Mouse (Mus musculus) cerebellum, postnatal 25 days (tissue): ENCODE results near the gene Ttc21a.

Source experiments
- DNase-seq, 2 experiments: peaks; one replicate each; pipeline ENCODE4 v3.0.0; 2021; ENCODE audit warnings: mixed read lengths in 2 of 2

Gene Ttc21a

GRCm38 (mm10) chr9:119941861-119942260, 4.5 kb downstream of the Ttc21a start:
- peak; percentile 62 to 66 for DNase-seq

DNA sequence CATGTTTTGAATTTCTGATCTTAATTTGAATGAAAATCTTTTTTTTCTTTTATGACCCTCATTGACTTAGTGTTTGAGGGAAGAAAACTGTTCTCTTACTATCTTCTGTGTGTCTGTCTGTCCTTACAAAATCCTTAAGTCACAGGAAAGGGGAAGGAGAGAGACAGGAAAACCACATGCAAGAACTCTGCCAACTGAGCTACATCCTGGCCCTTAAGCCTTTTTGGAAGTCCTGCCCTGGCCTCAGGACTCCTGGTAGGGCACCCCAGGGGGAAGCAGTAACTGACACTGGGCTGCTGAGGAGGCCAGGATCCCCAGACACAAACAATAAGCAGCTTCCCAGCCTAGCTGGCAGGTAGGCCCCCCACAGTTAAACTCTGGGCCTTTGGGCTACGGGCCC, 5.9 kb downstream of the Ttc21a start:
- DNase-seq: no peak

DNA sequence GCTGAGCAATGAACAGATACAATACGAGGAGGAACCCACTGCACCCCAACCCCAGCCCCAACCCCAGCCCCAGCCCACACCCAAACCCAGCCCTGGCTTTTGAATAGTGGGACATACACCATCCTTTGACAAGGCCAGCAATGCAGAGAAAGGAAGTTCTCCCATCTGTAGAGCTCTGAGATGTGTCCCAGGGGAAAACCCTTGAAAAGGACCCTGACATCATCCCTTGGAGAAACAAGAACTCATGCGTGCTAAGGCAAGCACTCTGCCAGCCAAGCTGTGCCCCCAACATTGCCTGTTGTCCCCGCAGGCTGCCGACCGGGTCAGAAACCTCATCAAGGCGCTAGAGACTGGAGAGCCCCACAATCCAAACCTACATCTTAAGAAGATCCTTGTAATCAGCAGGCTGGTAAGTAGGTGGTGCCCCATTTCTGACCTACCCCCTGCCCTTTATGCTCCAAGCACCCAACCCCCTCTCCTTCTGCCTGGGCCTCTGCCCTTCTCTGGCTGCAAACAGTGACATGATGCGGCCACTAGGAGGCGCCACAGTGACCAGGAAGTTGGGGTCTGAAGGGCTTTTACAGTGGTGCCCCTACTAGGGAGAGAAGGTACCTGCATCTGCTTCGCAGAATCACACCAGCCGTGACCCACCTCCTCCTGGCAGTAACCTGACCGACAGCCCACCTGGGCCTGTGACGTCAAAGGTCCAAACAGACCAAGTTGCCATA, 7.9 kb downstream of the Ttc21a start:
- DNase-seq: no peak

DNA sequence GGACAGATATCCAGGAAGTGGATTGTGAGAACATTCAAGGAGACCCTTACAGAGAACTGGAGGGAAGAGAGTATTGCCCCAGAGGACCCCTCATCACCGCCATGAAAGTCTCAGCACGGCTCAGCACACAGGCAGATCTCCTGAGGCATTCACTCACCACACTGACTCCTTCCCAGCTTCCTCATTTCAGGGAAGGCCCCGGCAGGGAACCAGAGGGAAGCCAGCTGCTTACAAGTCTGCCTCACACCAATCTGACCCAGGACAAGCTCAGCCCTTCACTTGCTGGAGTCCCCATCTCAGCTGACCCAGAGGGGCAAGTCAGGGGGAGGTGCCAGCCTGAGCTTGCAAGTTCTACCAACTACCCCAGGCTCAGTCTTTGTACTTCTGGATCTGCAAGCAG, 11.4 kb downstream of the Ttc21a start:
- DNase-seq: no peak

GRCm38 (mm10) chr9:119950434-119950833, 13.0 kb downstream of the Ttc21a start:
- DNase-seq: no peak

- DNase-seq: no peak
Measured at GRCm38 (mm10) chr9:119951388-119951787, 14.0 kb downstream of the Ttc21a start.

DNA sequence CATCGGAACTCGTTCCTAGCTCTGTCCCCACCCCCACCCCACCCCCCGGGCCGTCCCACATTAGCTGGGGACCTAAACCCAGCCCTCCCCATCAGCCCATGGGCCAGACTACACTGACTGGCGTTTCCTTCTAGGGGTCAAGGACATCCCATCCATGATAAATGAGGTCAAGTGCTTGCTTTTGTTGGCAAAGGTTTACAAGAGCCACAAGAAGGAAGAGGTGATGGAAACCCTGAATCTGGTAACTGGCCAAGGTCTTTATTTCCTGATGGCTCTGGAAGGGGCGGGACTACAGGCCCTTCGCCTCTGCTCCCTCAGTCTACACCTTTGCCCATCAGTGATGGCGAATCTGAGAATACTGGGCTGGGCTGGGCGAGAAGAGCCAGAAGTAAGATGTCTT, 21.4 kb downstream of the Ttc21a start:
- no peak for DNase-seq

- DNase-seq: no peak
Measured at GRCm38 (mm10) chr9:119962216-119962615, 24.8 kb downstream of the Ttc21a start.

DNA sequence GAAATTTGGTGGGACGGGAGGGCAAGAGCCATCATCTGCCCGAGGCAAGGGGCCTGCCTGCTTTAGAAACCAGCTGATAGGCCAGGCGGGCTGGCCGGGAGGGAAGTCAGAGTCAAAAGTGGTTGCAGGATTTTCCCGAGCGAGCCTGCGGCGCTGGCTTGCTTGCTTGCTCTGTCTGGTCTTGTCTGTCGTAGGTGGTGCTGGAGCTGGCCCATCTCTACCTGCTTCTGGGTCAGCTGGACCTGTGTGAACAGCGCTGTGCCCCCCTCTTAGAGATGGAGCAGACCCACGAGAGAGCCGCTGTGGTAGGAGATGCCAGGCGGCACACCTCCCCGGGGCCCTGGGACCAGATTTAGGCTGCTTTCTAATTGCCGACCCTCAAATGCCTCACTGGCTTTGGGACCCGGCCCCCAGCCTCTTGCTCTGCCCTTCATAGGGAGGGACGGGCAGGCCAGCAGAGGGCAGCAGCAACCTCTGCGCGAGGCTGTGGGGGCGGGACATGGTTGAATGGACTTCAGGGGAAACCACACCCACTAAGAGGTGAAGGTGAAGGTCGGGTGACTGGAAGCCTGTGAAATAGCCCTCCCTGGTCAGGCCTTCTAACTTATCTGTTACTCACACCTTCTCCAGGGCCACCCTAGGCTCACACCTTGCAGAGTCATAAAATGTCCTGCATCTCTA, 25.7 kb downstream of the Ttc21a start:
- DNase-seq: peak; percentile 67 to 81

DNA sequence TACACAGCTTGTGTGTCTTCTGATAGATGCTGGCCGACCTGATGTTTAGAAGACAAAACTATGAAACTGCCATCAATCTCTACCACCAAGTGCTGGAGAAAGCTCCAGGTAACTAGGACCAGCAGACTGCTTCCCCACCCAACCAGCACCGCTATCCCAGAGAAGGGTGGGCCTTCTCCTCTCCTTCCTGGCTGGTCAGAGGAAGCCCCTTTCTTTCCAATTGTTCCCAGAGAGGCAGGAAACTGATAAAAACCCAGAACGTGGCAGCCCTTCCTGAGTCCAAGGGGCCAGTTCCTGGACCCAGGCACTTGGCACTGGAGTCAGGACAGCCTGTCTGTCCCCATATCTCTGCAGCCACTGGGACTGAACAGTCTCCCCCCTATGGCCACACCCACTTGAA, 26.8 kb downstream of the Ttc21a start:
- no peak for DNase-seq

DNA sequence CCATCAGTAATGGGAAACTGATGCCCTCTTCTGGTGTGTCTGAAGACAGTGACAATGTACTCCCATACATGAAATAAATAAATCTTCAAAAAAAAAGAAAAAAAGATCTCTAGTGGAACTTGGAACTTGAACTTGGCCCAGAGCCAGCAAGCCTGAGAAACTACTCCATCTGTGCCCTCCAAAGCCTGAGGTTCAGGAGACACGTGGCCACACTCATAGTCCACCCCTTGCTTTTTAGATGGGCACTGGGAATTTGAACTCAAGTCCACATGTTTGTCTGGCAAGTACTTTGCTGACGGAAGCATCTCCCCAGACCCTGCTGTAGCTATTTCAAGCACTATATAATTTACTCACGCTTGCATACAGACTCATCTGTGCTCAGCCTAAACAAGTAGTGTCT, 27.8 kb downstream of the Ttc21a start:
- no peak for DNase-seq

DNA sequence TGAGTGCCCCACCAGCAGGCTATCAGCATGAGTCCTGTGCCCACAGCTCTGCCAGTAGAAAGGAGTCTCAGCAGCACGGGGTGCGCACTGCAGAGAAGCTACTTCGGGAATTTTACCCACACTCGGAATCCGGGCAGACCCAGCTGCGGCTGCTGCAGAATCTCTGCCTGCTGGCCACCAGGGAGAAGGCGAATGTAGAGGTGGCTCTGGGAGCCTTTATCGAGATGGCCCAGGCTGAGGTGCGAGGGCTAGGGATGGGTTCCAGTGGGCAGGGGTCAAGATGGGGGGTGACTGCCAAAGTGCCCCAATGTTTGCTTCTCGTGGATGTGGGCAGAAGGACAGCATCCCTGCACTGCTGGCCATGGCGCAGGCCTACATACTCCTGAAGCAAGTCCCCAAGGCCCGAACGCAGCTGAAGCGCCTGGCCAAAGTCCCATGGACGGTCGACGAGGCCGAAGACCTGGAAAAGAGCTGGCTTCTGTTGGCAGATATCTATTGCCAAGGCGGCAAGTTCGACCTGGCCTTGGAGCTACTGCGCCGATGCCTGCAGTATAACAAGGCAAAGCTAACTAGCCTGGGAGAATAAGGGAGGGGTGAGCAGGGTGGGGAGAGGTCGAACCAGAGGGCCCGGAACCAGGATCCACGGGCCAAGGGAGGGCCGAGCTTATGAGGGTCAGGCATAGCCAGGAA, 29.0 kb downstream of the Ttc21a start:
- DNase-seq: no peak

DNA sequence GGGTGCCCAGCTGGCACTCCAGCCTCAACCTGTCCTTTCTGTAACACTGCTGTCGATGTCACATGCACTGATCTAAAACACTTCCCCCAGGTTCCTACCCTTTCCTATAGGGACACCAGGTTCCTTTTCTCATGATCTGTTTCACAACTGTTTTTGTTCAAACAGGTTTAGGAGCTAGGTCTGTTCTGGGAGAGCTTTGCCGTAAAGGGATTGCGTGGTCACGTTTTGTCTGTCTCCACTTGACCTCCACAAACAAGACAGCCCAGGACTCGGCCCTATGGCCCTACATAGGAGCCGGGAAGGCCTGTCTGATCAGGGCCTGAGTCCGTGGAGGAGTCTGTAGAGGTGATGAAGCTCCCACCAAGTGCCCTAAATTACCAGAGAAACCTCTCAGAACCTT, 32.4 kb downstream of the Ttc21a start:
- DNase-seq: no peak

GRCm38 (mm10) chr9:119970221-119970620, 32.8 kb downstream of the Ttc21a start:
- peak; percentile 74 to 82 for DNase-seq

GRCm38 (mm10) chr9:119970763-119971656, 33.6 kb downstream of the Ttc21a start:
- peak; percentile 88 to 92 for DNase-seq

- no peak for DNase-seq
Measured at GRCm38 (mm10) chr9:119972166-119972565, 34.8 kb downstream of the Ttc21a start.

DNA sequence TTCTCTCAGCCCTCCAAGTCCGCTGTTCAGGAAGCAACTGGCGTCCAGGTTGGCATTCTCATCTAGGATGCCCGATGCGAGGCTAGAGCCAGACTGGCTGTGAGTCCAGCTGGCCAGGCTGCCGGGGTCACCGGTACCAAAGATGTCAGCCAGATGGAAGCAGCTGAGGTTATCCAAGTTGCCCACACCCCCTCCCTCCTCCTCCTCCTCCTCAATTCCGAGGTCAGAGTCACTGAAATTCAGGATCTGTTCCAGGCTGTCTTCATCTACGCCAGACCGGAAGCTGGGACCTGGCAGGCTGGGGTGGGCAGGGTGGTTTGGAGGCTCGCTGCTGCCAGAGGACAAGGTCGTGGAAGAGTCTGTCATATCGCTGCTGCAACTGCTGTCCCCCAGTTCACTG, 35.2 kb downstream of the Ttc21a start:
- peak; percentile 70 to 71 for DNase-seq

GRCm38 (mm10) chr9:119973281-119973680, 35.9 kb downstream of the Ttc21a start:
- peak in 1 of 2 experiments; percentile 48 for DNase-seq

GRCm38 (mm10) chr9:119973869-119974520, 36.6 kb downstream of the Ttc21a start:
- peak; percentile 41 to 54 for DNase-seq

GRCm38 (mm10) chr9:119974609-119975008, 37.2 kb downstream of the Ttc21a start:
- no peak for DNase-seq

- no peak for DNase-seq
Measured at GRCm38 (mm10) chr9:119975286-119975685, 37.9 kb downstream of the Ttc21a start.
